Mouse (Mus musculus) urinary bladder, adult 2 months (tissue): ENCODE data around the gene Coro7. TPM values are rescaled to one million over a fixed set of nuclear protein-coding genes. Genes with fewer than 3 reads are reported as not detected.
A peak's percentile ranks its signal among the peaks of the same experiment; 100 is the strongest.
"Not testable (repeated sequence)": the region's sequence is repeated elsewhere in the genome, so short reads cannot be mapped to it uniquely, and the experiment has no call there.

Experiments
- DNase-seq: peaks from one replicate; pipeline ENCODE4 v3.0.0; 2022; ENCODE audit warnings: low spot score
- polyA plus RNA-seq: library from polyadenylated mRNA; depleted of rRNA; stranded (reverse); fragments of >200 nt; gene quantifications from 2 replicates; pipeline ENCODE4 v1.2.3, GENCODE M21; 2012

Gene Coro7
- polyA plus RNA-seq, 1 experiment, result 33.5 TPM

- DNase-seq, result no peak
These were observed 3.1 kb upstream of the Coro7 start for GRCm38 (mm10) chr16:4682628-4683179.

- DNase-seq, result not testable (repeated sequence)
These were observed 1.4 kb upstream of the Coro7 start for GRCm38 (mm10) chr16:4680922-4681455.

GRCm38 (mm10) chr16:4678080-4678479 is 1.5 kb downstream of the Coro7 start:
- no peak for DNase-seq

DNA sequence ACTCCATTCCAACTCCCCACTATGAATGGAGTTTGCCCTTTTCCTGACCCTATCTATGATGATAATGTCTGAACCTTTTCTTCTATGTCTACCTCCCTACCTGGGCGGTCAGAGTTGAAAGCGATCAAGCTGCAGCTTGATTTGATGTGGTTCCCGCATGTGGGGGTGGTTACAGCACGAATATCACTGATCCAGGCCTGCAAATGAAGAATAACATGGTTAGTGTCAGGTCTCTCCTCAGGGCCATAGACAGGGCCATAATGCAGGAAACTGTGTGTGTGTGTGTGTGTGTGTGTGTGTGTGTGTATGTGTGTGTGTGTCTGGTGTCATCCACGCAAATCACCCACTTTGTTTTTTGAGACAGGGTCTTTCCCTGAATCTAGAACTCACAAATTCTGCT is 2.7 kb downstream of the Coro7 start:
- no peak for DNase-seq

DNA sequence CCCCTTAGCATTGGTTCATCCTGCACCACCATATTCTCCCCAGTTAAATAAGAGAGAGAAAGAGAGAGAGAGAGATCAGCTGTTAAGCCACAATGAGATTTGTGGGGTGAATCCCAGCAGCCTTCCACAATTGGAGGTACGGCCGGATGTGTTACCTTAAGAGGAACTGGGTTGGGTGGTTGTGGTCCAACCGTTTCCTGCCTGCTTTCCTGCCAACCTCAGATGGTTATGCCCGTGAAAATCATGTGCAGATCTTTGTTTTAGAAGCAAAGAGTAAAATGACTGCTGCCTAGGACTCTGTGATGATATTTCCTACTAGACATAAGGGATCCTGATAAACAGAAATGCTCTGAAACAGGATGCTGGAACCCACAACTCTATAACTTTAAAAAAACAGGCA is 5.5 kb downstream of the Coro7 start:
- DNase-seq, result no peak

DNA sequence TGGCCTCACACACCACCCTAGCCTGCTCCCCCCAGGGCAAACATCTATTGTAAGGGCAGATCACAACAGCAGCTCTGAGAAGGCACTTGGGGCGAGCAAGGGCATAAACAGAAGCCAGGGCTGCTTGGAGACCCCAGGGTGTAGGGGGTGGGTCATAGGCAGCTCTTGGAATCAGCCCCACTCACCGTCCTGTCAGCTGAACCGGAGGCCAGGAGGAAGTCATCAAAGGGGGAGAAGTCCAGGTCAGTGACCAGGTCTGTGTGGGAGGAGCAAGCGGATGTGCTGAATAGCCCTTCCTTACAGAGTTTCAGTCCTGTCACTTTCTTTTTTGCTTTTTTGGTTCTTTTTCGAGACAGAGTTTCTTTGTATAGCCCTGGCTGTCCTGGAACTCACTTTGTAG is 9.3 kb downstream of the Coro7 start:
- DNase-seq, result no peak

DNA sequence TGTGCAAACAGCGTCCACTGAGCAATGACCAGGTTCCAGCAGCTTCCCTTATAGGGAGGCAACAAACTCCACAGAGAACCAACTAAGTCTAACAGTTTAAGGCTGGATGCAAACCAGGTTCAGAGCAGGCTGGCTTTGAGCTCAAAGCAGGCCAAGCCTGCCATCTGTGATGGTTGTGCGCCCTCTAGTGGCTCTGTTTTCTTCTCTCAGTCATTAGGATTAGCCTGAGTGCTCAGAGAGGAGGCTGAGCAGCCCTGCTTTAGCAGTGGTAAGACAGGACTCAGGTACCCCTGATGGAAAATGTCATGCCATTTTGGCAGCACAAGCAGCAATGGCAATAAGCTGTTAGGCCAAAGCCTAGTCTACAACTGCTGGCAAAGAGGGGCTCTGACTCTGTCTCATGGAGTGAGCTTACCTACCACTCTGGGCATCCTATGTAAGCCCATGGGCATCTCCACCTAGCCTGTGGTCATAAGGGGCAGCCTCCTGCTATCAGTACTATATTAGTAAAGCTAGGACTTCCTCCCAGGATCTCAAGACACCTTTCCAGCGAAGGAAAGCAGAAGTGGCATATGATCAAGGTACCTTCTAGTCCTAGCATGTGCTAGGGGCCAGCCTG is 12.3 kb downstream of the Coro7 start:
- DNase-seq, result peak; percentile 50

GRCm38 (mm10) chr16:4665726-4666125 is 13.9 kb downstream of the Coro7 start:
- DNase-seq, result no peak

- no peak for DNase-seq
These were observed 15.8 kb downstream of the Coro7 start for GRCm38 (mm10) chr16:4663806-4664205.

DNA sequence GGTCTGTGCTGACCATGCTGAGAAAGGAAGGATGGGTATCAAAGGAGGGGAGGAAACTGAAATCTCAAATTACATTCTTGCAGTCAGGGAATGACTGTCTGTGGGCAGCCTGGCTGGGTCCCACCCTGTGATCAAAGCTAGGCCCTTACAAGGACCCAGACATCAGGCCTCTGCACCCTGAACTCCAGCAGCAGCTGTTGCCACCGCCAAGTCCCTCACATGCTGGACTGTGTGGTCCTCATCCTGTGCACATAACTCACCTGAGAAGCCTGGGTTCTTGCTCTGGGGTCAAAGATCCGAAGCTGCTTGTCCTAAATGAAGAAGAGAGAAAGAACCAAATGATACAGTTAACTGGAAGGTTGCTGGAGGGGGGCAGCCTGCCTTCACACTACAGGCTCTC is 18.0 kb downstream of the Coro7 start:
- DNase-seq, result no peak

- DNase-seq, result no peak
These were observed 20.3 kb downstream of the Coro7 start for GRCm38 (mm10) chr16:4659326-4659725.

DNA sequence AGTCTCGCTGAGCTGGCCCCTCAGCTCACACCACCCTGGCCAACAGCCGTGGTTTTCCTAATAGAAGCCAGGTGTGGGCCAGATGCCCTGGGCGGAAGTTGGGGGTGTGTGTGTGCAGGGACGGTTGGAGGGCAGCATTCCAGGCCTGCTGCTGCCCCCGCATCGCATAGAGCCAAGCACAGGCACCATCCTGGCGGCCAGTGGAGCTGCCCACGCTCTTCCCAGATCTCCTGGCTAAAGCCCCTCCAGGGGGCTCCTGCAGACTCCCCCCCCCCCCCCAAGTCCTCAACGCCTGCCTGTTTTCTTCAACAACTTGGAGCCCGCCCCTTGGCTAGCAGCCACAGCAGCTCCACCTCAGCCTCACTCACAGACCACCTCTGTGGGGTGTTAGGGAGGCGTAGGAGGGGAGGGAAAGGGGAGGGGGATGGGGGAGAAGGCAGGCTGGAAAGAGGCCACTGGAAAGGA is 20.8 kb downstream of the Coro7 start:
- no peak for DNase-seq

- DNase-seq, result no peak
These were observed 23.0 kb downstream of the Coro7 start for GRCm38 (mm10) chr16:4656571-4657081.

DNA sequence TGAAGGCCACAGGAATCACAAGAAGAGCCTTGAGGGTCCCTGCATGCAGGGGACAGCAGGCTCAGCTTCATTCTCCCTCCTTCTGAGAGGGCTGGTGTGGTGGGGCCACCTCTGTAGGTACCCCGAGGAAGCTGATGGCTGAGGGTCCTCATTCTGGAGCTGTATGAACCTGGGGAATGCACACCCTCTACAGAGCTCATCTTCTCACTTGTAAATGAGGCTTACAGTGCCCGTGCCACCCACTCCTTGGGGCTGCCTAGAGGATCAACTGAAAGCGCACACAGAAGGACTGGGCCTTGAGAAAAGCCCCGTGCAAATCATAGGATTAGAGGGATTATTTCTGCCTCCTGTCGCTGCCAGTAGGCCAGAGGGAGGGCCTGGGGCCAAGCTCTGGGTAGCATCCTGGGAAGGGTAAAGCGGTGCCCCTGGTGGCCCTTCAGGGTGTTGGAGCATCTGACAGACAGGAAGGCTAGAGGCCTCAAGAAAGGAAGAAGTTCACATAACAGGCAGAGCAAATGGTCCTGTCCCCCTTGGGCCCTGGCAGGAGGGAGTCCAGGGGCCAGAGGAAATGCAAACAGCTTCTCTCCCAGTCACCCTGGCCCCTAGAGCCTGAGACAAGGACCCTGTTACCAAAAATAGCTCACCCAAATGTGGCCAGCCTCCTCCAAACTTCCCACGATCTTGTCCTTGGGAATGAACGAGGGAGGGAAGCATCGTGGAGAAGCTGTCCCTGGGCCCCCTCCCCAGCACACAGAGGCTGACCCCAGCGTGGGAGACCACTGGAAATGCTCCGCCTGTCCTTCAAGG is 23.6 kb downstream of the Coro7 start:
- no peak for DNase-seq

DNA sequence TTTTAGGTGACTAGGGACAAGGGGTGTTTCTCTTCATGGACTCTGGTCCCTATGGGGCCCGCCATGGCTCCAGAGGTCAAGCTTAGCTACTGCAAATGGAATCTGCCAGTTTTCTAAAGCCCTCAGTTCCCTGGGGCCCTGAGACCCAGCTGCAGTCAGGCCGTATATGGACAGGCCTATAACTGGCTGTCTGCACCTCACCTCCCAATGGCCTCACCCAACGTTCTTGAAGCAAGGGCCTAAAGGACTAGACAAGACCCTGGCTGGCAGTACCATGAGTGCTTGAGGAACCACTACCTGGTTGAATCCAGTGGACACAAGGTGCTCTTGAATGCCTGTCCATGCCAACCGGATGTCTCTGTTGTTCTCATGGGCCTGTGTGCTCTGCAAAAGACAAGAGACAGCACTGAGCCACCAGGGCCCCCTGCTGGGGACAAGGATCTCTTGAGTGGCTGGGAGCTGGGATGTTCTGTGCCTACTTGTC is 24.3 kb downstream of the Coro7 start:
- no peak for DNase-seq

DNA sequence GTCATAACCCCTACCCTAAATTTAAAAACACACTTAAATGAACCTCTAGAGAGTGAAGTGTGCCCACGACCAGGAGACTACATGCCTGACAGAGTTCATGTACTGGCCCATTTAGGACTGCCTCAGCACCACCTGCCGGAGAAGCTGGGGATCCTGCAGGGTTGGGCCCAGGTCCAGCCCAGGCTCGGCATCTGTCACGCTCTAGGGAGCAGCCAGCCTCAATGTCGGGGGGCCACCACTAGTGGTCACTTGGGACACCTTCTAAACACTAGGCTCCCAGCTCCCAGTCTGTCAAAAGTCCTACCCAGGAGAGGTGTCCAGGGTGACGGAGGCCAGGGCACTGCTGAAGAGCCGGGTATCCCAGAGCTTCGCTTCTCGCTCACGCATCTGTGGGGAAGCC is 24.9 kb downstream of the Coro7 start:
- DNase-seq, result no peak

- no peak for DNase-seq
These were observed 26.7 kb downstream of the Coro7 start for GRCm38 (mm10) chr16:4652707-4653416.

DNA sequence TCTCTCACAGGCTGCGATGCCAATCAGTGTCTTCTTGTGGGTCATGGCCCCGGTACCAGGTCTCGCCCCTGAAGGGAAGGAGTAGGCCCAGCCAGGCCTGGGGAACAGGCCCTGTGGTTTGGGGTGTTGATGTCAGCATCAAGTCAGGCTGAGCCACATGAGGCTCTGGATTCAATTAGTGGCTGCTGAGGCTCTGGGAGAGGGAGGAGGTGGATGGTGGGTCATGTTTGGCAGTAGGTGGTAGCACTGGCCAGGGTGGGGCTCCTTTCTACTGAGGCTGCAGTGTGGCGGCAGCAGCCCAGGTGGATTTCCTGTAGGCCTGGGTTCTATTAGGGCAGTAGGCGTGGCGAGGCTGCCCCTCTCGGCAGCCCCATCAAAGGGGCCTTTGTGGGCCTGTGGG is 28.0 kb downstream of the Coro7 start:
- no peak for DNase-seq

DNA sequence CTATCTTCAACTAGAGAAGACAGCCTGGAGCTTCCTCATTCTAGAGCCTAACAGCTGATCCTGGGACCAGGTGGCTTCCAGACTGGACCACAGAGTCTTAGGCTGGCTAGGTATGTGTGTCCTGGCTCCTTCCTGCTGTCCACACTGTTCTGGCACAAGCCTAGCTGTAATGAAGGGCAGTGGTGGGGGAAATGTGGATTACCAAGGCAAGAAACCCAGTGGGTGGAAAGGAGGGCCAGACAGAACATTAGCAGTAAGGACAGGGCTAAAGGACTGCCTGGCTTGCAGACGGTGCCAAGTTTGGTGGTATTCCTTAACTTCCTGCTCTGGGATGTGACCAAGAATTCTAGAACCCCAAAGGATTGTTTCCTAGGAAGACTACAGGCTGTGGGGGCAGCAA is 28.5 kb downstream of the Coro7 start:
- no peak for DNase-seq

GRCm38 (mm10) chr16:4650161-4650560 is 29.4 kb downstream of the Coro7 start:
- no peak for DNase-seq

DNA sequence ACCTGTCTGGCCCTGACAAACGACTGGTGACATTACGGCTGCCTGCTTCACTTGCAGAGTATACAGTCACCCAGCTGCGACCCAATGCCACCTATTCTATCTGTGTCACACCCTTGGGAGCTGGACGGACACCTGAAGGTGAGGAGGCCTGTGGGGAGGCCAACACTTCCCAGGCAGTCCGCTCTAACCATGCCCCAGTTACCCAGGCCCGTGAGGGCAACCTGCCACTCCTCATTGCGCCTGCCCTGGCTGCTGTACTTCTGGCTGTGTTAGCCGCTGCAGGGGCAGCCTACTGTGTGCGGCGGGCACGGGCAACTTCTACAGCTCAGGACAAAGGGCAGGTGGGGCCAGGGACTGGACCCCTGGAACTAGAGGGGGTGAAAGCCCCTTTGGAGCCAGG is 29.9 kb downstream of the Coro7 start:
- DNase-seq, result no peak

GRCm38 (mm10) chr16:4649211-4649610 is 30.4 kb downstream of the Coro7 start:
- DNase-seq, result no peak
